Mouse (Mus musculus) granulocyte monocyte progenitor cell, adult 5-6 weeks (primary cell): ENCODE measurements around the gene Batf. TPM values are rescaled to one million over a fixed set of nuclear protein-coding genes. Genes with fewer than 3 reads are reported as not detected.

Experiments used
- total RNA-seq, 2 experiments: library from RNA; stranded (forward) in 1 of 2; stranded (reverse) in 1 of 2; fragments of 200-712, 200-1000 nt in 1 of 2; fragments of >200 nt in 1 of 2; fragmentation: Nextera tagmentation in 1 of 2; gene quantifications; 2 replicates each; pipeline ENCODE4 v1.2.3; 2014 to 2017

The Batf gene
- total RNA-seq, 2 experiments from 2014 or later, result 22.2 to 31.1 TPM

Other genes with a start within 250 kb of the Batf start
- 35.1 and 50.4 TPM in 2 replicates for gene Fos, start 212.8 kb upstream of the Batf start, total RNA-seq (2014; fragmentation: Nextera tagmentation)
- gene Fos, start 212.8 kb upstream of the Batf start, total RNA-seq (2017), result 137 and 160 TPM in 2 replicates
- gene Jdp2, start 87.6 kb upstream of the Batf start, total RNA-seq (2014; fragmentation: Nextera tagmentation), result 22.5 and 27.5 TPM in 2 replicates
- 30.5 and 39.8 TPM in 2 replicates for gene Jdp2, start 87.6 kb upstream of the Batf start, total RNA-seq (2017)
- gene Flvcr2, start 59.9 kb downstream of the Batf start, total RNA-seq (2014; fragmentation: Nextera tagmentation), result not detected in 2 replicates
- gene Flvcr2, start 59.9 kb downstream of the Batf start, total RNA-seq (2017), result not detected in 2 replicates
- 64.0 and 79.4 TPM in 2 replicates for gene Erg28, start 137.9 kb downstream of the Batf start, total RNA-seq (2014; fragmentation: Nextera tagmentation)
- gene Erg28, start 137.9 kb downstream of the Batf start, total RNA-seq (2017), result 82.2 and 90.4 TPM in 2 replicates
- 25.0 and 36.1 TPM in 2 replicates for gene Ttll5, start 138.0 kb downstream of the Batf start, total RNA-seq (2014; fragmentation: Nextera tagmentation)
- gene Ttll5, start 138.0 kb downstream of the Batf start, total RNA-seq (2017), result 22.9 and 26.9 TPM in 2 replicates